Mouse (Mus musculus) heart, postnatal 36 days (tissue): ENCODE results near the gene Alox15. TPM values are rescaled to one million over a fixed set of nuclear protein-coding genes. Genes with fewer than 3 reads are reported as not detected.
A peak's percentile ranks its signal among the peaks of the same experiment; 100 is the strongest.

Experiments
- DNase-seq, 2 experiments: peaks; one replicate each; pipeline ENCODE4 v3.0.0; 2021 to 2022
- intact Hi-C: fragments of 180-260 bp; cut with DNase I; formaldehyde crosslinking; loops from one replicate; pipeline ENCODE4 v1.15.1; 2025
- total RNA-seq, 2 experiments: library from RNA; stranded (reverse); gene quantifications; 2 replicates each; pipeline ENCODE4 v1.2.3; 2021

Gene Alox15
- total RNA-seq, 2 experiments from 2014 or later, result 5.4 to 10.2 TPM

DNA sequence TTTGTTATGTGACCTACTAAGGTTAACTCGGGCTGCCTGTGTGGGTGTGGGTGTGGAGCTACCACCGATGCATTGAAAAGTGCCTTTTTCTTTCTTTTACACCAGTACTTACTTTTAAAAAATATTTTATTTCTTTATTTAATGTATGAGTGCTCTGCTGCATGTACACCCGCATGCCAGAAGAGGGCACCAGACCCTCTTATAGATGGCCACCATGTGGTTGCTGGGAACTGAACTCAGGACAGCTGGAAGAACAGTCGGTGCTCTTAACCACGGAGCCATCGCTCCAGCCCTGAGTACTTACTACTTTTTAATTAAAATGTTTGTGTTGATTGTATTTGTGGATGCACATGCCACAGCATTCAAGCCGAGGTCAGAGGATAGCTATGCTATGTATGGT lies 38.0 kb downstream of the Alox15 start:
- peak in 1 of 2 experiments; percentile 19 for DNase-seq
- intact Hi-C loops, result no loop called here

DNA sequence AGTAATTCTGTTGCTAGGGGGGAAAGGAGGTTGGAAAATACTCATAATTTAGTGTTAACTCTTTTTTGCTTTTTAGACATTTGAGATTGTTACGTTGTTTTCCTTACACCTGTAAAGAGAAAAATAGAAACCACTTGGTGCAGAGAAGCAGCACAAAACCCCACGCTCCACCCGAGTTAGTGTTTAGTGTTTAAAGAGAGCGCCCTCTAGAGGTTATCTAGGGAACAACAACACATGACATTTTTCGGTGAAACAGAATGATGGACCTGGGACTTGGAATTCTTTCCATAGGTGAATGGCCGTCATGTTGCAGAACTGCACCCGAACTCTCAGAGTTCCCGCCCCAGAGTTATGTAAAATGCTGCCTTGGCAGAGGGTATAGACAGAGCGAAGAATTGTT lies 42.5 kb downstream of the Alox15 start:
- intact Hi-C loops, result loop anchor here (1.0 to 2.0 kb wide), 2 partner anchors 29 to 54 kb away; partner anchors contain the start of gene Alox12
- DNase-seq, result peak; percentile 31 to 48

DNA sequence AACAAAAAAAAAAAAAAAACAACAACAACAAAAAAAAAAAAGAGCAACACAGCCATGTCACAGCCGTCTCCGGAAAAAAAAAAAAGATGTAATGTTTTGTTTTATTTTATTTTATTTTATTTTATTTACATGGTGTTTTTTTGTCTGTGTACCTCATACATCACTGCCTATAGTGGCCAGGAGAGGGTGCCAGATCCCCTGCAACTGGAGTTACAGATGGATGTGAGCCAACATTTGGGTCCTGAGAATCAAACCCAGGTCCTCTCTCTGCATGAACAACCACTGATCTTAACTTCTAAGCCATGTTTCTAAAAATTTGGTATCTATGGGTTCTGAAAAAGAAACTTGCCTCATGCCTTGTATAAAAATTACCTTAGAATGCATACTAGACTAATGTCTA lies 43.5 kb downstream of the Alox15 start:
- DNase-seq, result no peak
- intact Hi-C loops, result loop anchor here (2.0 kb wide), 1 partner anchor 27 kb away; no protein-coding TSS in a partner anchor

DNA sequence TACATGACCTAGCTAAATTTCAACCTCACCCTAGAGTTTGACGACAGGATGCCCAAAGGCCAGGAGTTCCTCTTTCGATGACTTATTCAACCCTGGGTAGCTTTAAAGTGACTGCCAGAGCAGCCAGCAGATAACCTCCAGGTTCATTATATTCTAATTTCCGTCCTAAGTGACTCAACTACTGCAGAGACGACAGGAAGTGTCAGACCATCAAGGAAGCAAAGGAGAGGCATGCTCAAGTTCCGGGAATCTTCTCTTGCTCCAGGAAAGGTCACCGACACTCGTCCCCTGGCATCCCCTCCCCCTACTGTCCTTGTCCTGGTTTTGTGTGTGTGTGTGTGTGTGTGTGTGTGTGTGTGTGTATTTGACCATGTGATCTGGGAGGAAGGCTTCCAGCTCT lies 45.7 kb downstream of the Alox15 start:
- no peak for DNase-seq
- intact Hi-C loops, result no loop called here

DNA sequence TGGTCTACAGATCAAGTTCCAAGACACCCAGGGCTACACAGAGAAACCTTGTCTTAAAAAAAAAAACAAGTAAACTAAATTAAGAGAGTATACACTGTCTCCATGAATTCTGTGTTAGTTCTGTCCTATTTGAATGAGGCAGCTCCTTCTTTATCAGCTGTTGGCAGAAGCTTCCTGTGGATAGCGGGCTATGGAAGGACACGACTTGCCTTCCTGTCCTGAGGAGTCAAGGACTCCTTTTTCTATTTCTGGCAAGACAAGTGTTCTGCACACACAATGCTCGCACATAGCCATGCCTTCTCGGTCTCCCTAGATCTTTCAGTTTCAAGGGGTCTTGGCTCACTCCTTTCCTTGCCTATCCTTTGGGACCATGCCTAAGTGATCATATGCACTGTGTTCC lies 49.5 kb downstream of the Alox15 start:
- intact Hi-C loops, result no loop called here
- no peak for DNase-seq

DNA sequence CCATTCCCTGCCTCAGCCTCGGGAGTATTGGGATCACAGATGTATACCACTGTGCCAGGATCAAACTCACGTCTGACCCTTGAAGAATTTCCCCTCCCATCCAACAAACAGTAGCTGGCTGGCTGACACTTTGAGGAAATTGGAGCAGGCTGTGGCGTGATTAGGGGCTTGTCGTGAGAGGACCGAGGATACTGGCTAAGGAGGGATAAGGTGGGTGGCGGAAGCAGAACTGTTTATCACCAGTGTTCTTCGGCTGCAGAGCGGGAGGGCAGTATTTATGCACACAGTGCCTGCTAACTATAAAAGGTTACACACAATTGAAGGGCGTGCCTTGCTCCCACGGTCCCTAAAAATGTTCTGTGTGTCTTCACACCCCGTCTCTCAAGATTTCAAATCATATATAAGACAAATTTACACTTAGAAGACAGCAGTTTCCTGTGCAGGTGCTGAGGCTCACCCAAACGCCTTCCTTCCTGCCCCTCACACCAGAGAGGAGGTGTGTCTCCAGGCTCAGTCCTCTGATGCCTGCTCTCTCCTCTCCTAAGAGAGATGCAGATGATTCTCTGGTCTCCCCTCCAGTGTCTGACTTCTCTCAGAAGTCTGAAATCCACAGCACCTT lies 53.9 kb downstream of the Alox15 start:
- intact Hi-C loops, result no loop called here
- no peak for DNase-seq

DNA sequence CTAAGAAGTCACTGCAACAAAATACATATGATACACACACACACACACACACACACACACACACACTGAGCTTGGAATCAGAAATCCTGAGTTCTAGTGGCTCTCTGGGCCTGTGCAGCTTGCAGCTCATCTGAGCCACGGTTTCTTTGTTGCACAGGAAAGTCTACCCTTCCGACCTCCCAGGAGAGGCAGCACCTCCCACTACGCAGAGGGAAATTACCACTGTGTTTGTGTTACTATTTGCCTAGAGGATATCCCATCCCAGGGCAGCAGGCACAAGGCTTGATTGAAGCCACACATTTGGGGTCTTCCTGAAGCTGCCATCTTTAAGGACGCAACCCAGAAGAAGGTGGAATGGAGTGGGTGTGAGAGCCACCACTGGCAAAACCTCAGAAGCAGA lies 54.4 kb downstream of the Alox15 start:
- DNase-seq, result no peak
- intact Hi-C loops, result no loop called here

Other genes starting within 250 kb of the Alox15 start
- 1 to 10 TPM; 4.2 to 5.8 TPM for gene Mgl2, start 221.7 kb downstream of the Alox15 start, total RNA-seq
- 1 to 10 TPM; 2.7 to 3.3 TPM for gene Clec10a, start 195.8 kb downstream of the Alox15 start, total RNA-seq
- under 1 TPM; 0.28 to 0.30 TPM for gene Slc16a11, start 139.3 kb downstream of the Alox15 start, total RNA-seq
- 1 to 10 TPM; 3.3 to 3.9 TPM for gene Slc16a13, start 131.0 kb downstream of the Alox15 start, total RNA-seq
- 10 to 100 TPM; 19.7 to 20.0 TPM for gene Bcl6b, start 122.2 kb downstream of the Alox15 start, total RNA-seq
- 10 to 100 TPM; 32.7 to 38.0 TPM for gene 0610010K14Rik, start 114.1 kb downstream of the Alox15 start, total RNA-seq
- gene Gm21988, start 112.2 kb downstream of the Alox15 start, total RNA-seq, result 1 to 10 TPM; 2.1 to 3.3 TPM
- 100 to 1,000 TPM; 106 to 113 TPM for gene Rnasek, start 112.2 kb downstream of the Alox15 start, total RNA-seq
- 1 to 10 TPM; 2.5 to 3.7 TPM for gene Alox12, start 96.7 kb downstream of the Alox15 start, total RNA-seq
- not detected for gene Alox12e, start 29.4 kb downstream of the Alox15 start, total RNA-seq
- gene Pelp1, start 58.0 kb upstream of the Alox15 start, total RNA-seq, result 10 to 100 TPM; 19.4 to 22.1 TPM
- 10 to 100 TPM; 14.8 to 15.4 TPM for gene Arrb2, start 80.6 kb upstream of the Alox15 start, total RNA-seq
- 1 to 10 TPM; 8.9 to 9.7 TPM for gene Med11, start 99.9 kb upstream of the Alox15 start, total RNA-seq
- gene Zmynd15, start 107.4 kb upstream of the Alox15 start, total RNA-seq, result 1 to 10 TPM; 1.8 to 2.2 TPM
- 10 to 100 TPM in 1 of 2 experiments, 1 to 10 TPM in 1; 9.6 to 10.9 TPM for gene Cxcl16, start 108.0 kb upstream of the Alox15 start, total RNA-seq
- gene Tm4sf5, start 153.2 kb upstream of the Alox15 start, total RNA-seq, result 1 to 10 TPM in 1 of 2 experiments, under 1 TPM in 1; 0.70 to 1.3 TPM
- not detected for gene Vmo1, start 162.6 kb upstream of the Alox15 start, total RNA-seq
- not detected for gene Gltpd2, start 167.2 kb upstream of the Alox15 start, total RNA-seq
- gene Psmb6, start 173.3 kb upstream of the Alox15 start, total RNA-seq, result 100 to 1,000 TPM; 230 to 233 TPM
- gene Gm40193, start 180.9 kb upstream of the Alox15 start, total RNA-seq, result not detected
- 1 to 10 TPM; 6.3 to 6.5 TPM for gene Pld2, start 188.0 kb upstream of the Alox15 start, total RNA-seq
- 10 to 100 TPM; 43.9 to 49.4 TPM for gene Mink1, start 210.8 kb upstream of the Alox15 start, total RNA-seq